Mouse (Mus musculus) E14TG2a.4 (cell line): ENCODE results near the gene Abca3.

ENCODE experiments used
- CTCF ChIP-seq: conservative IDR thresholded peaks from 2 replicates; pipeline ENCODE4 v1.5.1; 2014; ENCODE audit warnings: low read length
- NANOG ChIP-seq: IDR thresholded peaks from 2 replicates; pipeline ENCODE4 v1.6.1; 2014; ENCODE audit warnings: borderline replicate concordance, low read length, mixed read lengths
- POU5F1 ChIP-seq: IDR thresholded peaks from 2 replicates; pipeline ENCODE4 v1.6.1; 2014; ENCODE audit warnings: low read length, borderline replicate concordance

DNA sequence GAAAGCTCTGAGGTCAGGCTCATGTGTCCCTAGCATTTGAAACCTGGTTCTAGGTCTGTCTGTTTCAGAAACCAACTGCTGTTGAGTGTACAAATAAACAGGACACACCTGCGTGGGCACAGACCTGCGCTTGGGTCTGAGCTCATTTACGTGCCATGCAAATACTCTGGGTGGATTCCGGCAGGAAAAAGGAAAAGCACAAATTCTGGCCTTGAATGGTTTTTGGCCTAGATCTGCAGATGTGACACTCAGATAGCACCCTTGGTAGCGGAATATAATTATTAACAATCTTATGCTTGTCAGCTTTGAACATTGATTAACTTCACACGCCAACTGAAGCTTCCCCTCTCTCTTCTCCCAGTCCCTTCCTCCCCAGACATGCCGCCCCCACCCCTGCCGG is 3.5 kb downstream of the Abca3 start:
- TF ChIP-seq CTCF, result no peak
- no peak for TF ChIP-seq POU5F1
- TF ChIP-seq NANOG, result no peak
